Mouse (Mus musculus): ENCODE data around the gene Ccnd2. TPM values are rescaled to one million over a fixed set of nuclear protein-coding genes. Genes with fewer than 3 reads are reported as not detected.

Gene Ccnd2
- total and polyA plus RNA-seq, 3 experiments = 46.2 to 139 (median 132) TPM

DNA sequence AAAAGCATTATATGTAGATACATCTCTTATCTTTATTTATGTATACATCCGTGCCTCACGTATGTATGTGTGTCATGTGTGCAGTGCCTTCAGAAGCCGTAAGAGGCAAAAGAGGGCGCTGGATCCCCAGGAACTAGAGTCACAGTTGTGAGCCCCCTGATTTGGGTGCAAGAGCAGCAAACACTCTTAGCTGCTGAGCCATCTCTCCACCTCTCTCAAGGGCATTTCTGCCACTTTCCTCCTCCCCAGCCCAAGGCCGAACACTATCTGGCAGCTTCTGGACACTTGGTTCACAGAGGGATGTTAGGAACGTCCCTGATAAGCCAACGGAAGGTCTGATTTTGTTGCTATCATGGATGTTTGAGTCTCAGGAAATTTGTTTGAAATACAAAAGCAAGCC lies 28.5 kb downstream of the Ccnd2 start:
- TF ChIP-seq POLR2A (IDR thresholded peaks at IDR 0.05; ENCODE audit: insufficient read depth, low read depth, low read length) = no peak
- no peak for TF ChIP-seq CTCF (IDR thresholded peaks at IDR 0.05)
- TF ChIP-seq EP300 (IDR thresholded peaks at IDR 0.05; ENCODE audit: insufficient read depth, low read depth, low read length) = no peak
- Histone ChIP-seq H3K79me2 (replicated peaks; ENCODE audit: control insufficient read depth, insufficient read depth, low read length) (no peaks in the 10 kb centered on the region), H3K4me3 (no peak overlapping the region), H3K27ac (no peak overlapping the region), H3K27me3 (ENCODE audit: control insufficient read depth, insufficient read depth, low read length) (no peaks in the 10 kb centered on the region), H3K36me3 (ENCODE audit: control insufficient read depth, insufficient read depth, low read length) (no peaks in the 10 kb centered on the region; the same call in 1 of the 2 replicates), H3K9ac (ENCODE audit: low read depth, low read length) (no peak overlapping the region), H3K4me1 (ENCODE audit: control insufficient read depth, insufficient read depth, low read length) (no peaks in the 10 kb centered on the region)
- no peak for DNase-seq
- WGBS = 66% methylated on average over 7 of the region's 7 CpGs
- intact Hi-C loops (cut with DNase I) = loop anchor here (2.0 kb wide), 1 partner anchor 169 kb away; no protein-coding TSS in a partner anchor

DNA sequence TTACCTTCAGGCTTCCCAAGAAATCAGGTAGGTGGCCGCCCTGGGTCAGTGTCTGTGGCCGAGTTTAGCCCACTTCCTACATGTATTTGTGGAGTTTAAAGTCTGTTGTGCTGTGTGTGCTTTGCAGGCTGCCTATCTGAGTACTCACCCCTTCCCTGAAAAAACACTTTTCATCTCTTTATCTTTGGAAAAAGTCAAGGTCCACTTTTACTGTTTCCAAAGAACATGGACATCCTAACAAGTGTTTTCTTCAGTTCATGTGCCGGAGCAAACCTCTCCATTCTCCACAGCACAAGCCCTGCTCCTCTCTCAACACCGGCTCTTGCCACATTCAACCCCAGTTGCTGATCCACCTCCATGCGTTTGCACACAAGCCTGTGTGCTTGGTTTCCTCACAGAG lies 29.0 kb downstream of the Ccnd2 start:
- TF ChIP-seq POLR2A (IDR thresholded peaks at IDR 0.05; ENCODE audit: insufficient read depth, low read depth, low read length) = no peak
- no peak for TF ChIP-seq EP300 (IDR thresholded peaks at IDR 0.05; ENCODE audit: insufficient read depth, low read depth, low read length)
- TF ChIP-seq CTCF (IDR thresholded peaks at IDR 0.05) = no peak
- 78% methylated on average over 5 of the region's 5 CpGs for WGBS
- H3K79me2 ChIP-seq (replicated peaks; ENCODE audit: control insufficient read depth, insufficient read depth, low read length) = no peaks in the 10 kb centered on the region

DNA sequence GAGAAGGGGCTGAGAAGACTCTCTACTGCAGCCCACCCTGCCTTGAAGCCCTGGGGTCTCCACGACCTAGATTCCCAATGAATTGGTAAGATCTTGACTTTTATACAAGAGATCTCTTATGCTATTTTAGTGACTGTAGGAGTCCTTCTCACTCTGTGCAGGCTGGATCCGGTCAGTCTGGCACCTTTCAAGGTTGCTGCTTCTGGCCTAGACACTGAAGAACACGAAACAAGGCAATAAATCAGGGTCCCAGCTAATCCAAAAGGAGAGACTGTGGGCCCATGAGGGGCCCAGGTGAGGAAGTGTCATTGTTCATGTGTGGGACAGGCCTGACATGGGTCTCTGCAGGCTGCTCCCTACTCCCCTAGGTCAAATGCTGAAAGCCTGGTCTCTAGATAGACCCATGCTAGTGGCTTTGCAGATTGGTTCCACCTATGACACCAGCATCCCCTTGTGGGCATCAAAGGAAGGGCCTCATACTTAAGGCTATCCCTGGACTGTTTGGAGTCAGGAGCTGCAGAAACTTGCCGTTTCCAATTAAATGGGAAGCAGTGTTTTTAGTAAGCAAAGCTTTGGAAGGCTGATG lies 29.7 kb downstream of the Ccnd2 start:
- TF ChIP-seq EP300 (IDR thresholded peaks at IDR 0.05; ENCODE audit: insufficient read depth, low read depth, low read length) (peak; percentile 58; the same call in 1 of the 2 replicates), POLR2A (IDR thresholded peaks at IDR 0.05; ENCODE audit: insufficient read depth, low read depth, low read length) (no peak), CTCF (IDR thresholded peaks at IDR 0.05) (peak; percentile 82)
- intact Hi-C loops (cut with DNase I) = loop anchor here (2.0 kb wide), 1 partner anchor 168 kb away; no protein-coding TSS in a partner anchor
- Histone ChIP-seq H3K27me3 (ENCODE audit: control insufficient read depth, insufficient read depth, low read length) (no peaks in the 10 kb centered on the region), H3K9ac (ENCODE audit: low read depth, low read length) (no peak overlapping the region), H3K79me2 (replicated peaks; ENCODE audit: control insufficient read depth, insufficient read depth, low read length) (no peaks in the 10 kb centered on the region), H3K27ac (no peak overlapping the region), H3K36me3 (ENCODE audit: control insufficient read depth, insufficient read depth, low read length) (no peaks in the 10 kb centered on the region), H3K4me3 (no peak overlapping the region), H3K4me1 (ENCODE audit: control insufficient read depth, insufficient read depth, low read length) (no peaks in the 10 kb centered on the region)
- WGBS = 68% methylated on average over 4 of the region's 4 CpGs
- no peak for DNase-seq

More for the DNA sequence above, 29.0 kb downstream of the Ccnd2 start:
- Histone ChIP-seq H3K27ac (no peak overlapping the region), H3K36me3 (ENCODE audit: control insufficient read depth, insufficient read depth, low read length) (no peaks in the 10 kb centered on the region), H3K9ac (ENCODE audit: low read depth, low read length) (no peak overlapping the region), H3K27me3 (ENCODE audit: control insufficient read depth, insufficient read depth, low read length) (no peaks in the 10 kb centered on the region), H3K4me1 (ENCODE audit: control insufficient read depth, insufficient read depth, low read length) (no peaks in the 10 kb centered on the region), H3K4me3 (no peak overlapping the region)
- intact Hi-C loops (cut with DNase I) = loop anchor here (2.0 kb wide), 1 partner anchor 168 kb away; no protein-coding TSS in a partner anchor
- DNase-seq = no peak

DNA sequence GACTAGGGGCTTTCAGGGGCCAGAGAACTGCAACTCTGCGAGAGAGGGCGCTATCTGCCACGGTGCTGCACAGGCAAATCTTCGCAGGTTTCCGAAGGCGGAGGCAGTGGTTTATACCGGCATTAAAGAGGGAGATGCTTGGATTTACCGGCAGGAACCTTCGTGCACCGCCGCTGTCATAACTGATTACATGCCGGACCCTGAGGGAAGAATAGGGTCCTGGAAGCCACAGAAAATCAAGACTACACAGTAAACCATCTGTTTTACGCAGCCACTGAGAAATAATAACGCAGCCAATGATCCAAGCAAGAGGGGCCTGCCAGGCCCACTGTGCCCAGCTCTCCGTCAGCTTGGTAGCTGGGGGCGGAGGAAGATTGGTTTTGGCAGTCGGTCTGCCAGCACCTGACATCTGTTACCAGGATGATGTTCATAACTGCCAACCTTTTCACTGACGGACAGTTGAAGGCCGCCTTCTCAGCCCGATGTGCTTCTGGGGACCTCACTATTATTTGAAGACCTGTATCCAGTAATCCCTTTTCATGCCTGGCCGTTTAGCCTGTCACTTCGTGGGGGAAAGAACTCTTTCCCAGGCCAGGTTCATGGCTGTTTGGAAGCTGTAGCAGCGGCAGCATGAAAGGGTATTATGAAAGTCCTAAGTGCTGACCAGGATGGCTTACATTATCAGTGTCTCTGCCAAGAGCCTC lies 37.1 kb downstream of the Ccnd2 start:
- intact Hi-C loops (cut with DNase I) = no loop called here
- no peaks in the 10 kb centered on the region for H3K79me2 ChIP-seq (replicated peaks; ENCODE audit: control insufficient read depth, insufficient read depth, low read length)
- DNase-seq = no peak
- H3K36me3 ChIP-seq (ENCODE audit: control insufficient read depth, insufficient read depth, low read length) = no peaks in the 10 kb centered on the region
- H3K9ac ChIP-seq (ENCODE audit: low read depth, low read length) = no peak overlapping the region
- TF ChIP-seq POLR2A (IDR thresholded peaks at IDR 0.05; ENCODE audit: insufficient read depth, low read depth, low read length) (no peak), EP300 (IDR thresholded peaks at IDR 0.05; ENCODE audit: insufficient read depth, low read depth, low read length) (no peak), CTCF (IDR thresholded peaks at IDR 0.05) (no peak)
- H3K4me3 ChIP-seq = no peak overlapping the region
- no peaks in the 10 kb centered on the region for H3K27me3 ChIP-seq (ENCODE audit: control insufficient read depth, insufficient read depth, low read length)
- H3K4me1 ChIP-seq (ENCODE audit: control insufficient read depth, insufficient read depth, low read length) = no peaks in the 10 kb centered on the region
- WGBS = 76% methylated on average over 23 of the region's 23 CpGs
- no peak overlapping the region for H3K27ac ChIP-seq

DNA sequence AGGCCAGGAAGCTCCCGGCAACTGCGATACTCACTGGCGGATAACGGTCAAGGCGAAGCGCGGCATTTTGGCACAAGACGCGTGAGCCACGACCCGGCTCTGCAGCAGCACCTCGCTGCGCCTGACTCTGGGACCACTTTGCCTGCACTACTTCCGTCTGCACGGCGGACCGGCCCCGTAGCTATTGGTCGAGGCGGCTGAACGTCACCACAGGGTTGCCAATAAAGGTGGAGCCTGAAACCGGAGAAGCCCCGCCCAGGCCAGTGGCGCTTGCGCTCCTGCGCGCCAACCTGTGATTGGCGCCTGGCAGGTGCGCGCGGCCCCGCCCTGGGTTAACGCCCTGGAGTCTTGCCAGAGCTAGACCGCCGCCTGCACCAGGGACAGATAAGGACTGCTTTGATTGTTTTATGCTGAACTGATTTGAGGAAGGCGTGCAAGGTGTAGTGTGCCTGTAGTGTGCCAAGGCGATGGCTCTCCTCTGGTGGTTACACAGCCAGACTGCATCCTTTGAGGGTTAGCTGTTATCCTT lies 42.5 kb downstream of the Ccnd2 start, which contains the start of gene Tigar:
Gene Tigar, minus strand, starts transcription at position 156 of the 529 bp plus-strand sequence.
- WGBS = under 1% methylated on average over 37 of the region's 37 CpGs
- Histone ChIP-seq H3K9ac (ENCODE audit: low read depth, low read length) (peak within 1 kb of the TSS; percentile 71), H3K4me1 (ENCODE audit: control insufficient read depth, insufficient read depth, low read length) (peaks cover 3% of the 10 kb centered on the region; the same call in 1 of the 2 replicates), H3K36me3 (ENCODE audit: control insufficient read depth, insufficient read depth, low read length) (peaks cover 3% of the 10 kb centered on the region; the same call in 1 of the 2 replicates), H3K79me2 (replicated peaks; ENCODE audit: control insufficient read depth, insufficient read depth, low read length) (no peaks in the 10 kb centered on the region), H3K4me3 (peak within 1 kb of the TSS; percentile 59), H3K27ac (peak within 1 kb of the TSS; percentile 83), H3K27me3 (ENCODE audit: control insufficient read depth, insufficient read depth, low read length) (no peaks in the 10 kb centered on the region)
- TF ChIP-seq EP300 (IDR thresholded peaks at IDR 0.05; ENCODE audit: insufficient read depth, low read depth, low read length) = no peak
- 0 out of 2 replicates have a peak, but pooled peaks have one; percentile 16 for TF ChIP-seq CTCF (IDR thresholded peaks at IDR 0.05)
- peak; percentile 97 for TF ChIP-seq POLR2A (IDR thresholded peaks at IDR 0.05; ENCODE audit: insufficient read depth, low read depth, low read length)
- DNase-seq = peak; percentile 92 to 95
- intact Hi-C loops (cut with DNase I) = loop anchor here (5.0 kb wide), 1 partner anchor 152 kb away; no protein-coding TSS in a partner anchor
